Mouse (Mus musculus) R1 (cell line): ENCODE data around the gene Trim69.

Experiments
- DNase-seq: peaks from one replicate; pipeline ENCODE4 v3.0.0-alpha.2; 2018; ENCODE audit warnings: low read depth, low spot score

The Trim69 gene

DNA sequence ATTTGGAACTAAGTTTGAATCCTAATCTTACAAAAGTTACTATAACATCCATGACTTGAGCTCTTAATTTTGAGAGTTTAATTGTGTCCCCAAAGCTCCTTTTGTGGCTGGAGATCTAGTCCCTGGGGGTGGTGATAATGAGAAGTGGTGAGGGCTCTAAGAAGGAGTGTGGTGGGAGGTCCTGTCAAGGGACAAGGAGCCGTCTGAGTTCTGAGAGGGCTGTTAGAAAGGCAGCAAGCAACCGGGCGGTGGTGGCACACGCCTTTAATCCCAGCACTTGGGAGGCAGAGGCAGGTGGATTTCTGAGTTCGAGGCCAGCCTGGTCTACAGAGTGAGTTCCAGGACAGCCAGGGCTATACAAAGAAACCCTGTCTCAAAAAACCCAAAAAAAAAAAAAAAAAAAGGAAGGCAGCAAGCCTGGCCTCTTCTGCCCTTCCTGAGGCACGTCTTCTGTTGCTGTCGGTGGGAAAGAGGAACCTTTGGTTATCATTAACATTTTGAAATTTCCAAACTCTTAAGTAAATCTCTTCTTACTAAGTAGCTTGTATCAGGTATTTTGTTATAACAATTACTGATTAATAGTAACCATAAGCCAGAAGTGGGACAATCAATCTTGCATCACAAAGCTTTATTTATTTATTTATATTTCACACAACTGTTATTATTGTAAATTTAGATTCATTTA, 6.7 kb upstream of the Trim69 start:
- no peak for DNase-seq

DNA sequence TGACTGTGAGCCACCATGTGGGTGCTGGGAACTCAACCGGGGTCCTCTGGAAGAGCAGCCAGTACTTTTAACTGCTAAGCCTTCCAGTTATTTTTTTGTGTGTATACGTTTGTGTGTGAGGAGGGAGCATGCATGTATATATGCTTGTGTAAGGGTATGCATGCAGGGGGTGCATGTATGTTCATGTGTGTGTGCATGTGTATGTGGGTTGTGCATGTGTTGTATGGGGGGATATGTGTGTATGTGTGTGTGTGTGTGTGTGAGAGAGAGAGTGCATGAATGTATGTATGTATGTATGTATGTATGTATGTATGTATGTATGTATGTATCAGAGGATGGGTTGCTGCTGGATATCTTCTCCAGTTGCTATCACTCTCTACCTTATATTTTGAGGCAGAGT, 6.0 kb upstream of the Trim69 start:
- no peak for DNase-seq

DNA sequence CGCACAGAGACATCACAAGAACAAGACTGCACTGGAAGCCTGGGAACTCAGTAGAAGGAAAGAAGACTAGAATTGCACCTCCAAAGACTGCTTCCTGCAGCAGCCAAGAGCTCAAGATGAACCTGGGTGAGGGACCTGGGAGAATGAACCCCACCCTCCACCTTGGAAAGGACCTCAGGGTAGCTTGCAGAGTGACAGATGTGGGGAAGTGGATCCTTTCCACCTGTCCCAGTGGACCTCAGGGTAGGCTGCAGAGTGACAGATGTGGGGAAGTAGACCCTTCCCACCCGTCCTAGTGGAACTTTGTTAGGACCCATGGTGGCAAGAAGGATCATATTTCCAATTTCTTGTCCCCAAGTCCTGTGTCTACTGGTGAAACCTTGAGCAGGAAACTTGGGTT, 5.2 kb upstream of the Trim69 start:
- DNase-seq: no peak

DNA sequence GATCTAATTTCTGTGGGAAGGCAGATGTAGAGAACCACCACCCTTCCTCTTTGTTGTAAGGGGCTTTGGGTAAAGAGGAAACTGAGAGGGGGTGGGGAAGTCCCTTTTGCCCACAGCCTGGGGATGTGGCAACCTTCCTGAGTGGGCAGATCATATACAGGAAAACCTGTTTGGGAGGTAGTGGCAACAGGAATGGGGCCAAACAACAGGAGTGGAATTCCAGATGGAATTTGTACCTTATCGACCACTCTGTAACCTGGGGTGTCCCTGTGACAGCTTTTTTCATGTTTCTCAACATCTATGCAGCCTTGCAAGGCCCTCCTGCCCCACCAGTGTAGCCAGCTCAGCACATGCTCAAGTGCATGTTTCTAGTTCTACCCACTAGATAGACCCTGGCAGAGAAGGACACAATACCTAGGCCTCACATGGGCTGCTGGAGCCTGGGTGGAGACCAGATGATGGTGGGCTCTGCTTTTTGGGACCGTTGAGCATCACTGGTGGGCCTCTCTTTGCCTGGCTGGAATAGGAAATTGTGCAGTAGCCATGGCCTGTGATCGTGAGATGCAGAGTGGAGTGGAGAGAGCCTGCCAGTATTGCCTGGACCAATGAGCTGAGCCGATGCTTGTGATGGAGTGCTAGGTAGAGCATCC, 4.3 kb upstream of the Trim69 start:
- peak; percentile 37 for DNase-seq

DNA sequence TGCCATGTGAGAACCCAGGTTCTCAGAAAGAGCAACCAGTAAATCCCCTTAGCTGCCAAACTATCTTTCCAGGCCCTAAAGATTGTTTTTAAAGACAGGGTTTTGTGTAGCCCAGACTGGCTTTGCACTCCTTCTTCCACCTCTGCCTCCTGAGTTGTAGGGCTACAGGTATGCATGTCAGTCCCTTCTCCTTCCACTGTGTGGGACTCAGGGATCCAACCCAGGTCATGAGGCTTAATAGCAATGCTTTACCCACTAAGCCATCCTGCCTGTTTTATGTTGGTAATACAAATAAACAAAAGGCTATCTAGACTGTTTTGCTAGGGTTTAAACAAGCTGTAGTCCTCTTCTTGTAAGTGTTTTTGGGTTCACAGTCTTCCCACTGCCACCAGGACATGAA, 2.9 kb upstream of the Trim69 start:
- no peak for DNase-seq

DNA sequence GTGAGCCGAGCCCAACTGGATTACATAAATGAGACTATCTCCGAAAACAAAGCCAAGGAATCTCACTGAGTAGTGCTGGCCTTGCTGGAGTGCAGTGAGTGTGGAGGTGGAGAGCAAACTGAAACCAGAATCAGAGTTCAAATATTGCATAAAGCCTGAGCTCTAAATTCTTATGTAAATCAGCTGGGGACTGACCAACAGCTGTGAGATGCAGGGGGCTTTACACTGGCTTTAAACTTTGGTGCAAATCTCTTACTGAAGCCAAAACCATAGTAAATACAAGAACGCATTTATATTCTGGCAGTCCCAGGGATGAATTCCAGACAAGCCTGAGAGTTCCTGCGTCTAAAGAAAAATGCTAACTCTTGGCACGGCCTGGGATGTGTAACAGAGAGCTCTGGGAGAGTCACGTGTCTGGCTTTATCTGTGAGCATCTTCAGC, 2.1 kb upstream of the Trim69 start:
- peak; percentile 26 for DNase-seq

DNA sequence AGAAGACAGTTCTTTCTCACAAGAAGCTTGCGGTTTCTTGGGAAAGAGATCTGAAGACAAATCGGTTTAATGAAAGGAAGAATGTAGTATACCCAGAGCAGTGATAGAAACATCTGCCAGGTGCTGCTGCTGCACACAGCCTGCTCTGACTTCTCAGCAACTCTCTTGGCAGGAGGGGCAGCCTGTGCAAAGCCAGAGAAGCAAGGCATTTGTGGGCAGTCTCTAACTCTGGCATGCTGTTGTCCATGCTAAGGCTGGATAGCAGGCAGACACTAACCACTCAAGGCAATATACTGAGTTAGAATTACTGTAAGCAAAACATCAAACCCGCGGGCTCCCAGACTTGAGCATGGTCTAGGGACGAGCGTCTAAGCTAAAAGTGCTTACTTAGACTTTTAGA, 833 bp upstream of the Trim69 start:
- no peak for DNase-seq

DNA sequence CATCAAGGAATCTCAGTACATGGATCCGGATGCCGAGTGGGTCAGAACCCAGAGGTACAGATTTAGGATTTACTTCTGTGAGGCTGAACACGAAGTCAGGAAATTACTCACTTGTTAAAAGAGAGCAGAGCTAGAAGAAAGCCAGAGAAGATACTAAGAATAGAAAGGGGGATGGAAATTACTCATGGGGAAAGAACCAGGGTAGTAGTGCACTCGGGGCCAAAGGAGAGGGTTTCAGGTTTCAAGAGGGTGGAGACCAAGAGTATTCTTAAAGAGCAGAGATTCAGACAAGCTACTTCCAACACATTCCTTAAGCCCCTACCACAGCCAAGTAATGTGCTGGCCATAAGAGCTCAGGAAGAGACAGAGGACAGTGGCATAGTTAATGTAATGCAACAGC, 1.0 kb downstream of the Trim69 start:
- DNase-seq: peak; percentile 45

DNA sequence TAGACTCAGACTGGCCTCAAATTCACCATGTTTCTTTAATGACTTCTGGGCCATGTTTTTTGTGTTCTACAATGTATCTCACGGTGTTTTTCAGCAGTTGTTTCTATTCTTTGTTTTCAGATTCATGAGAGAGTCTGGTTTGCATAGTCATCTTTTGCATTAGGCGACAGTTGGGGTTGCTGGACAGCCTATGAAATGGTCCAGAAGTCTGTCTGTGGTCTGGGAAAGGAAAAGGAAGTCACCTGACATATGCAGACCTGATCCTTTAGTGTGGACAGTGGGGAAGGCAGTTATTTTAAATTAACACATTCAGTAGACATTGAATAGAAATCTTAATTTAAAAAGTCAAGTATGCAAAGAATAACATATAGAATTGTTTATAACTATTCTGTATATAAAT, 2.0 kb downstream of the Trim69 start:
- no peak for DNase-seq

DNA sequence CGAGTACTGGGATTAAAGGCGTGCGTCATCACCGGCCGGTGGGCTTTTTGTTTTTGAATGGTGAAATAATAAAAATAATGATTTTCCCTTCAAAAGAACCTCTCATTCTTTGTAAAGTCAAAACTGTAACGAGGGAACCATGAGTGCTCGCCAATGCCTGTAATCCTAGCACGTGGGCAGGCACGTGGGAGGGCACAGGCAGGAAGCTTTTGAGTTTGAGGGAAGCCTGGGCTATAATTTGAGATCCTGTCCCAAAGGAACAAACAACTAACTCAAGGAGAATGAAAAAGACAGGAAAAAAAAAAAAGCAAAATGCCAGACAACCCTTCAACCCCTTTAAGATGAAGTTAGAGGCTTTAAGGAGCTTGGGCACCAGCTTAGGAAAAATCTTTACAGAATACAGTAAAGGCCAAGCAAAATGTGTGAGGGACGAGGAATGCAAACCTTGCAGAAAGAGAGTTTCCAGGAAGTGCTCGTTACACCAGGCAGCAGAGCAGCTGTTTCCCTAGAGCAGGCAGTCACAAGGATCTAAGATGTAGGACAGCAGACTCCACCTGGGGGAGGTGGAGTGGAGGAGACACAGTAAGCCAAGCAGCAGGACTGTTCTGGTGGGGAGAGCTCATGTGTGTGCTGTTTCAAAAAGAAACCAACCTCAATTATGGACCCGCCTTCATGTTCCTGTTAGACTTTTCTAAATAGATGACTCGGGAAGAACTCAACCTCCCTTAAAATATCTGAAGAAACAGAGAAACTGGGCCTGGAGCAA, 3.1 kb downstream of the Trim69 start:
- DNase-seq: no peak

DNA sequence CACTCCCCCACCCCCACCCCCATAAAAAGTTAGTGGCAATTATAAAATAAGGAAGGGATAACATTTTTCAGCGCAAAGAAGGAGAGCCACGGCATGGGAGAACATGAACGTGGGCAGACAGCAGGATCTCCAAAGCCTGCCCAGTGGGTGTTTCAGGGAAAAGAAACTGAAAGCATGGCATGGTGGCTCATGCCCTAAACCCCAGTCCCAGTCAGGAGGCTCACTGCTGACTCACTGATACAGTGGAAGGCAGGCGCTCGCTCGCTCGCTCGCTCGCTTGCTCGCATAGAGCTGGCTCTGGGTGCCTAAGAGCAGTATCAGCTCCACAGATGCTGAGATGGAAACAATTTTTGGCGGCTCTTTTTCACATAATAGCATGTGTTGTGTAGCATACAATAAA, 3.8 kb downstream of the Trim69 start:
- no peak for DNase-seq

DNA sequence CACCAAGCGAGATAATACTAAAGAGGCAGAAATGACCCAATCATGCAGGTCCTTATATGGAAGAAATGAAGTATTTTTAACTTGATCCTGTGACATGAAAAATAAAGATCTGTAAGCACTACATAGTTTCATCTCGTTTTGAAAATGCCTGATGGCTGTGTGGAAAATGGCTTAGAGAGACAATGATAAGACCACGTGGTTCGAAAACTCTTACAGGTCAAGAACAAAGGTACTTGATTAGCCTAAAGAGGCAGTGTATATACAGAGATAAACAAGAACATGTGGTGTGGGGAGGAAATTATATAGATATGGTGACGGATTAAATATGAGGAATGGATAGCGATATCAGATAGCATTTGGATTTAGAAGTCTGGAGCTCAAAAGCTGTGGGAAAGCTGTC, 10.8 kb downstream of the Trim69 start:
- DNase-seq: no peak

DNA sequence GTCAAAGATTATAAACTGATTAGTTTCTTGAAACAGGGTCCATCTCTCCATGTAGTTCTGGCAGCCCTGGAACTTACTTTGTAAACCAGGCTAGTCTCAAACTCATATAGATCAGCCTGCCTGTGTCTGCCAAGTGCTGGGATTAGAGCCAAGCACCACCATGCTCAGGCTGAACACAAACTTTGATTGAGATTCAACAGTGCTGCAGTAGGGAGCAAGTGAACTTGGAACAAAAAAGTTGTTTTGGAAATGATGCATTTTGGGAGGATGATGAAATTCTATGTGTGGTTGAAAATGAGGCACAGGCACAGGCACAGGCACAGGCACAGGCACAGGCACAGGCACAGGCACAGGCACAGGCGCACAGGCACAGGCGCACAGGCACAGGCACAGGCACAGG, 11.7 kb downstream of the Trim69 start:
- DNase-seq: no peak

DNA sequence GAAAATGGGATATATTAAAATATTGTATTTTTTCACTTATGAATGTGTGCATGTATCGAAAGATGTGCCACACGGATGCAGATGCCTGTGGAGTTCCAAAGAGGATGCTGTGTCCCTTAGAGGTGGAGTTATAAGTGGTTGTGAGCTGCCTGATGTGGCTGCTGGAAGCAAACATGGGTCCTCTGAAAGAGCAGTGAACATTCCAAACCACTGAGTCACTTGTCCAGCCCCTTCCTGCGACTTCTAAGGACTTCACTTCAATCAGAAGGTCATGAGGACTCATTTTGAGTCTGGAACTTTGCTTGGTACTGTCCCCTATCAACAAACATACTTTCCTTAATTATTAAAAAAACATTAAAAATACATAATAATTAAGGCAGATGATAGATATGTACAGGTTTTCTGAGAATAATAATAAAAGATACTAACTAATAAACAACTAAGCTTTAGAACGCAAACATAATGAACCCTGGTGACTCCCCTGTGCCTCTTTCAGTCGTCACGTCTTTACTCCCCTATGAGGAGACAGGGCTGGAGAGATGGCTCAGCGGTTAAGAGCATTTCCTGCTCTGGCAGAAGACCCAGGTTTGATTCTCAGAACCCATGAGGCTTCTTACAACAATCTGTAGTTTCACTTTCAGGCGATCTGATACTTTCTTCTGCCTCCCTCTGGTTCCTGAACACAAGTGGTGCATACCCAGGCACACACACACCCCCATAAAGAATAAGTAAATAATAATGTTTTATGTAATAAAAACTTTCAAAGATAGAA, 19.7 kb downstream of the Trim69 start:
- DNase-seq: peak; percentile 62

DNA sequence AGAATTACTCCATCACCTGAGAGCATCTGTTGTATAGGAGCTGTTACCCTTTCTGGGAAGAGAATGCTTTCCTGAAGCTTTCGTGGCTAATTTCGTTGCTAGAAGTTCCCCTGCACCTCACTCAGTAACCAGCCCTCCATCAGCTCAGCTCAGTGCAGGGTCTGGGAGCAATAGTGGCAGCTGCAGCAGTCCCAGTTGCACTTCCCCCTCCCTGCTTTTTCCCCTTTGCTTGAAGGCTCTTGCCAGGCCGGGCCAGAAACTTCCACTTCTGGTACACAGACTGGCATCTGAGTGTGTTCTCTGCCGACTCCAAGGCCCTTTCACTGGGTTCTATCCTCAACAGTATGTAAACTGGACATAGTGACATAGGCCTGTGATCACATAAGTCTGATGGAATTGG, 24.6 kb downstream of the Trim69 start:
- DNase-seq: no peak

DNA sequence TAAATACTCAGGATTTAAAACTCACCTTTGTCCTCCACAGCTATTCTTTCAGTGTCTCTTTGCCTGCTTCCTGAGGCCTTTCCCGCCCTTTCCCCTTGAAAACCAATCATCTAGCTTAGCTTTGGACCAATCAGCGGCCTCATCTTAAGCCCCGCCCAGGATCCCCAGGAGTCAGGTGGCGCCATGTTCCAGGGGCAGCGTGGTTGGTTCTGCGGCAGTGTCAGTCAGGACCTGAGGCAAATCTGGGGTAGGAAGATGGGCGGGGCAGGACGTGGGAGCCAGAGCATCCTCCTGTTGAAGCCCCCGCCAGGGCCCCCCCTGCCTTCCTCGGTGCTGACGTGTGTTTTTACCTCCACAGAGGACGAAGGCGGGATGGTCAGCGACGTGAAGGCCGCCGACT, 25.6 kb downstream of the Trim69 start, which contains the start of the genes Patl2 and Terb2:
Gene Patl2 (minus strand): TSS at position 84 of the 400 bp plus-strand sequence.
Gene Terb2 (plus strand): TSS at position 167 of the 400 bp plus-strand sequence.
- DNase-seq: peak; percentile 97

DNA sequence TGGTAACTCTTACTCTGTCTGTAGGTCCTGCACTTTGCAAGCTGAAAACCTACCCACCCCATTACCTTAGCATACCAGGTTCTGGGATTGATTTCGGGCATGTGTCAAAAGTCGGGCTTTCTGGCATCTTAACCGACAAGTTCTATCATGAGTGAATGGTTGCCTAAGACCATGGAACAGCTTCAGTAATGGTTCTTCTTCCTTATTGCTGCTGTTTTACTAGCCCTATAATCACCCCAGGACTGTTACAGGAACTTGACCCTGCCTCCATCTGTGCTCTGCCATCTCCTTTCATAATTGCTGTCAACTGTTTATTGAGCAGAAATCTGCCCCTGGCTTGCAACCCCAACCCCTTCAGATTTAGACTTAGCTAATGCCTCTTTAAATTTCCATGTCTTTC, 26.3 kb downstream of the Trim69 start:
- DNase-seq: no peak

DNA sequence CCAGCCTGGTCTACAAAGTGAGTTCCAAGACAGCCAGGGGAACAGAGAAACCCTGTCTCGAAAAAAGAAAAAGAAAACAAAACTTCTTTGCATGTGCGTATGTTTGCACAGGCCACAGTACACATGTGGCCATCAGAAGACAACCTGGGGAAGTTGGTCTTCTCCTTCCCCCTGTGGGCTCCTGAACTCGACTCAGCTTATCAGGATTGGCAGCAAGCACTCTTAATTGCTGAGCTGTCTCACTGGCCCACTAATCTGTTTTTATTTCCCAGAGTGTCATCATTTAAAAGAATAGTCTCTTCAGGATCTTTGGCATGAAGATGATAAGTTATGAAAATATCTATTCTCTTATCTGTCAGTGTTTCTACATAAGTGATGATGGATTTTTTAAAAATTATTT, 31.3 kb downstream of the Trim69 start:
- no peak for DNase-seq

DNA sequence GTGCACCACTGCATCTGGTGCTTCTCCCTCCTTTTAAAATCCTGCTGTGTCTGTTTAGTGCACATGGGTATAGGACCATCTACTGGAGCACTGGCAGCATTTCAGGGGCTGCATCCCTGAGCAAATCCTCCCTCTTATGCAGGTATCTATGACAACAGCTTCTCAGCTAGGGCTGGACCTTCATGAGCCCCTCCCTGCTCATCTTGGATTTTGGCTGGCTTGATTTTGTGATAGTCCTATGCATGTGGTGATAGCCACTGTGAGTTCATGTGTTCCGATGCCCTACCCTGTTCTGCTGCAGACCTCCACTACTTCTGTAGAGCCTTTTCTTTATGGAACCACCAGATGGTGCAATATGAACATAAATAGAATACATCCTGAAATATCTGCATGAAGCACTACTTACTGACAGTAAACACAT, 34.0 kb downstream of the Trim69 start:
- no peak for DNase-seq

DNA sequence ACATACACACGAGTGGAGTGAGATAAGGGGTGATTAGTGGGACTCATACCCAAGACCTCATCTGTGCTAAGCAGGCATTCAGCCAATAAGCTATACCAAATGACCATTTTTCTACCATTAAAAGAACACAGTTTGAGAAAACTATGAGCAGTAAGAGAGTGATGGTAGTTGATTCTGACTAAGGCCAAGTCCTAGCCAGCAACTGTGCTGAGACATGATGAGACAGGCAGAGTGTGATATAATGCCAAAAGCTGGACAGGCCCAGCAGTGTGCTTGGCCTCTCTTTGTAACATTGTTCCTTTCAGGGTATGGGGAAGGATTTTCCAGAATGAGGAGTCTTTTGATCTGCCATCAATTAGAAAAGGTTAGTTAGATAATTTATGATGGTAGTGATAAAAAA, 41.0 kb downstream of the Trim69 start:
- DNase-seq: no peak

DNA sequence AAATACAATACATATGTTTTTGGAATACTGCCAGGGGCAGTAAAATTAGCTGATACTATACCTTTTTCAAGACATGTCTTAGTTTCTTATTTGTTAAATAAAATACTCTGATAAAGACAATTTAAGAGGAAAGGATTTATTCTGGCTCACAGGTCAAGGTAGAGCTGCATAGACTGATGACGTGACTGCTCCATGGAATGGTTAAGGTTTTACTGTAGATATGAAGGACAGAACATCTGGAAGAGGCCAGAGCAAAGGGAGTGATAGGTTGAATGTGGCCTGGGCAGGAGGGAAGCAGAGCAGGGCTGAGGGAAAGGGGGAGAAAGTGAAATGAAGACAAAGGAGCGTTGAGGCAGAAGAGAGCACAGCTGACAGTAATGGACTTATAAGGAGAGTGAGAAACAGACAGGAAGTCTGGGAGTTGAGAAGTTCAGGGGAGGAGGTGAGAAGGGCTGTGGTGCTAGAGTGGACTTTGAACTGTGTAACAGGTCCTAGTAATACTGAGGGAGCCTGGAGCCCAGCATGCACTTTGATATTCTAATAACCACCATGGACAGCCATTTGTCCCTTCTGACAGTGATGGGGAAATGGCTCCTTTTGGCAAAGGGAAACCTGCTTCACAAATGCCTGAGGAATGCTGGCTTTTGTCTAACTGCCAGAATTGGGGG, 46.1 kb downstream of the Trim69 start:
- DNase-seq: no peak
